In genomic region chr17:36988475-36988874, GRCm38 (mm10) we compare ENCODE assay signal across 11 mouse cellular contexts. TPM values are rescaled to one million over a fixed set of nuclear protein-coding genes. Genes with fewer than 3 reads are reported as not detected.
DNase-seq lines count a peak whose midpoint lies in the region; ATAC-seq and TF ChIP-seq lines count a peak whose summit lies in the region.
"Had no signal": no experiment of that assay in that cellular context is flagged by ENCODE, and none has a peak within 500 bp of the region (broad histone marks: within the 10 kb centered on the region; RNA-seq: fewer than 3 reads in every experiment).

No protein-coding gene starts in this region.

- peak overlapping the region; percentile 44 for H3K4me2 ChIP-seq in lung, embryonic 14.5 days
- H3K4me2 ChIP-seq in intestine, embryonic 15.5 days (replicated peaks) = peak overlapping the region; percentile 53
- peak overlapping the region; percentile 41 for H3K4me2 ChIP-seq in neural tube, embryonic 15.5 days

- H3K36me3 ChIP-seq in lung, embryonic 14.5 days (ENCODE audit: insufficient read depth) = no peaks in the 10 kb centered on the region
- no peaks in the 10 kb centered on the region for H3K36me3 ChIP-seq in forebrain, embryonic 10.5 days (replicated peaks)
- no peaks in the 10 kb centered on the region for H3K36me3 ChIP-seq in intestine, embryonic 15.5 days
- H3K36me3 ChIP-seq in neural tube, embryonic 15.5 days = no peaks in the 10 kb centered on the region

- H3K27me3 ChIP-seq in lung, embryonic 14.5 days (ENCODE audit: insufficient read depth, low read length) = peaks cover 13% of the 10 kb centered on the region; the same call in 1 of the 2 replicates
- H3K27me3 ChIP-seq in forebrain, embryonic 10.5 days (ENCODE audit: poor library complexity, severe bottlenecking) = peaks cover 39% of the 10 kb centered on the region
- H3K27me3 ChIP-seq in intestine, embryonic 15.5 days (replicated peaks) = peaks cover 11% of the 10 kb centered on the region
- H3K27me3 ChIP-seq in neural tube, embryonic 15.5 days (replicated peaks) = peaks cover 31% of the 10 kb centered on the region

- H3K27ac ChIP-seq in lung, embryonic 14.5 days (ENCODE audit: low read depth) = no peak overlapping the region
- H3K27ac ChIP-seq in forebrain, embryonic 10.5 days = no peak overlapping the region
- H3K27ac ChIP-seq in intestine, embryonic 15.5 days = no peak overlapping the region
- H3K27ac ChIP-seq in neural tube, embryonic 15.5 days (replicated peaks) = no peak overlapping the region
- H3K27ac ChIP-seq: gastrocnemius, adult 2 months; layer of hippocampus, adult 2 months; macrophage had no signal

- no peak overlapping the region for H3K4me3 ChIP-seq in lung, embryonic 14.5 days (ENCODE audit: low read depth, low read length)
- no peak overlapping the region for H3K4me3 ChIP-seq in lung, adult 2 months (replicated peaks; ENCODE audit: extremely low read depth, low read depth, low read length)
- peak overlapping the region; percentile 27 for H3K4me3 ChIP-seq in forebrain, embryonic 10.5 days
- H3K4me3 ChIP-seq in intestine, embryonic 15.5 days (replicated peaks) = peak overlapping the region; percentile 20
- peak overlapping the region; percentile 15; the same call in 1 of the 2 replicates for H3K4me3 ChIP-seq in neural tube, embryonic 15.5 days (replicated peaks)
- H3K4me3 ChIP-seq: gastrocnemius, adult 2 months; layer of hippocampus, adult 2 months had no signal

- no peak for TF ChIP-seq CTCF in lung, embryonic 14.5 days (IDR thresholded peaks at IDR 0.05; ENCODE audit: low read depth)
- TF ChIP-seq CTCF in lung, adult 2 months (IDR thresholded peaks at IDR 0.05; ENCODE audit: insufficient read depth, low read length) = no peak

- TF ChIP-seq POLR2A in lung, adult 2 months (IDR thresholded peaks at IDR 0.05; ENCODE audit: borderline replicate concordance, extremely low read depth, low read depth, low read length) = no peak

- H3K4me1 ChIP-seq in lung, embryonic 14.5 days (ENCODE audit: insufficient read depth) = no peaks in the 10 kb centered on the region
- no peaks in the 10 kb centered on the region for H3K4me1 ChIP-seq in lung, adult 2 months (ENCODE audit: control insufficient read depth, insufficient read depth, low read length)
- peaks cover 6% of the 10 kb centered on the region; the same call in 1 of the 2 replicates for H3K4me1 ChIP-seq in forebrain, embryonic 10.5 days
- 0 out of 2 replicates have a peak, but pooled peaks cover 5% of the 10 kb centered on the region for H3K4me1 ChIP-seq in intestine, embryonic 15.5 days (replicated peaks)
- no peaks in the 10 kb centered on the region for H3K4me1 ChIP-seq in neural tube, embryonic 15.5 days

- WGBS in lung, embryonic 14.5 days = 9% methylated on average over 24 of the region's 24 CpGs
- 11% methylated on average over 24 of the region's 24 CpGs for WGBS in lung, adult 2 months
- 5% methylated on average over 24 of the region's 24 CpGs for WGBS in forebrain, embryonic 10.5 days
- 4% methylated on average over 24 of the region's 24 CpGs for WGBS in intestine, embryonic 15.5 days
- WGBS in neural tube, embryonic 15.5 days = 11% methylated on average over 24 of the region's 24 CpGs

- no peak for DNase-seq in lung, embryonic 14.5 days
- DNase-seq in lung, adult 2 months = no peak
- no peak for DNase-seq in forebrain, embryonic 10.5 days (ENCODE audit: extremely low spot score, low spot score)
- DNase-seq in layer of hippocampus, postnatal 36 days = no peak
- no peak for DNase-seq in cerebellum, adult 11 months
- DNase-seq: gastrocnemius, adult 2 months had no signal

- no peaks in the 10 kb centered on the region for H3K9me3 ChIP-seq in lung, embryonic 14.5 days (ENCODE audit: low read depth, low read length)
- no peaks in the 10 kb centered on the region for H3K9me3 ChIP-seq in forebrain, embryonic 10.5 days
- no peaks in the 10 kb centered on the region for H3K9me3 ChIP-seq in intestine, embryonic 15.5 days
- no peaks in the 10 kb centered on the region for H3K9me3 ChIP-seq in neural tube, embryonic 15.5 days (replicated peaks)

- ATAC-seq in lung, embryonic 14.5 days (ENCODE audit: insufficient read depth) = 0 out of 2 replicates have a peak, but pooled peaks have one; percentile 35
- ATAC-seq in intestine, embryonic 15.5 days = peak; percentile 56; the same call in 1 of the 2 replicates
- peak; percentile 38 for ATAC-seq in neural tube, embryonic 15.5 days (ENCODE audit: low FRiP score)
- ATAC-seq: Patski had no signal

- no peak overlapping the region for H3K9ac ChIP-seq in lung, embryonic 14.5 days
- no peak overlapping the region for H3K9ac ChIP-seq in intestine, embryonic 15.5 days
- H3K9ac ChIP-seq in neural tube, embryonic 15.5 days (replicated peaks) = no peak overlapping the region

RNA-seq across cellular contexts. Expression of gene H2-M5, which starts 0.9 kb away (rescaled TPM):
- polyA plus RNA-seq in lung, embryonic 14.5 days (2014; fragmentation: Nextera tagmentation; extraction: Ambion mirVana) = 0.17 and 0.22 TPM in 2 replicates
- 0.58 and 1.2 TPM in 2 replicates for polyA plus RNA-seq in lung, adult 2 months (2012; rRNA removed)
- polyA plus RNA-seq in forebrain, embryonic 10.5 days (2016; fragmentation: Nextera tagmentation; extraction: Ambion mirVana) = 0.74 and 0.94 TPM in 2 replicates
- 0.24 and 0.28 TPM in 2 replicates for polyA plus RNA-seq in intestine, embryonic 15.5 days (2015; fragmentation: Nextera tagmentation; extraction: Ambion mirVana)
- polyA plus RNA-seq in neural tube, embryonic 15.5 days (2015; fragmentation: Nextera tagmentation; extraction: Ambion mirVana) = 2.5 and 2.7 TPM in 2 replicates
- 1 to 10 TPM in 1 of 2 experiments, under 1 TPM in 1; 1.00 to 1.1 TPM for total RNA-seq in layer of hippocampus, postnatal 36 days (2021)
- polyA plus RNA-seq: macrophage had no signal

RNA-seq across cellular contexts. Expression of gene 2410137M14Rik, which starts 7.4 kb away (rescaled TPM):
- polyA plus RNA-seq in lung, embryonic 14.5 days (2014; fragmentation: Nextera tagmentation; extraction: Ambion mirVana) = not detected in 2 replicates
- 0.14 and 0.18 TPM in 2 replicates for polyA plus RNA-seq in lung, adult 2 months (2012; rRNA removed)
- not detected in 2 replicates for polyA plus RNA-seq in forebrain, embryonic 10.5 days (2016; fragmentation: Nextera tagmentation; extraction: Ambion mirVana)
- not detected in 2 replicates for polyA plus RNA-seq in intestine, embryonic 15.5 days (2015; fragmentation: Nextera tagmentation; extraction: Ambion mirVana)
- polyA plus RNA-seq in neural tube, embryonic 15.5 days (2015; fragmentation: Nextera tagmentation; extraction: Ambion mirVana) = 0.27 TPM in 1 of 2 replicates, not detected in the other
- total RNA-seq in layer of hippocampus, postnatal 36 days (2021) = not detected
- total RNA-seq: layer of hippocampus, adult 2 months had no signal
- polyA plus RNA-seq: macrophage, Patski had no signal

RNA-seq across cellular contexts. Expression of gene Zfp57, which starts 12.5 kb away (rescaled TPM):
- polyA plus RNA-seq in lung, embryonic 14.5 days (2014; fragmentation: Nextera tagmentation; extraction: Ambion mirVana) = 77.5 and 80.7 TPM in 2 replicates
- polyA plus RNA-seq in lung, adult 2 months (2012; rRNA removed) = 12.8 and 21.6 TPM in 2 replicates
- polyA plus RNA-seq in forebrain, embryonic 10.5 days (2016; fragmentation: Nextera tagmentation; extraction: Ambion mirVana) = 78.5 and 81.0 TPM in 2 replicates
- polyA plus RNA-seq in intestine, embryonic 15.5 days (2015; fragmentation: Nextera tagmentation; extraction: Ambion mirVana) = 49.9 and 57.6 TPM in 2 replicates
- polyA plus RNA-seq in neural tube, embryonic 15.5 days (2015; fragmentation: Nextera tagmentation; extraction: Ambion mirVana) = 200 and 252 TPM in 2 replicates
- total RNA-seq in layer of hippocampus, postnatal 36 days (2021) = 10 to 100 TPM; 15.9 to 18.1 TPM
- polyA plus RNA-seq: macrophage had no signal

RNA-seq across cellular contexts. Expression of gene Znrd1as, which starts 30.1 kb away (rescaled TPM):
- polyA plus RNA-seq in lung, embryonic 14.5 days (2014; fragmentation: Nextera tagmentation; extraction: Ambion mirVana) = 5.1 and 6.9 TPM in 2 replicates
- polyA plus RNA-seq in lung, adult 2 months (2012; rRNA removed) = 1.1 and 1.4 TPM in 2 replicates
- 9.9 and 11.0 TPM in 2 replicates for polyA plus RNA-seq in forebrain, embryonic 10.5 days (2016; fragmentation: Nextera tagmentation; extraction: Ambion mirVana)
- polyA plus RNA-seq in intestine, embryonic 15.5 days (2015; fragmentation: Nextera tagmentation; extraction: Ambion mirVana) = 6.3 TPM in 2 replicates
- polyA plus RNA-seq in neural tube, embryonic 15.5 days (2015; fragmentation: Nextera tagmentation; extraction: Ambion mirVana) = 5.5 and 5.8 TPM in 2 replicates
- 1 to 10 TPM; 6.1 to 8.8 TPM for total RNA-seq in layer of hippocampus, postnatal 36 days (2021)

RNA-seq across cellular contexts. Expression of gene Znrd1, which starts 30.1 kb away (rescaled TPM):
- polyA plus RNA-seq in lung, embryonic 14.5 days (2014; fragmentation: Nextera tagmentation; extraction: Ambion mirVana) = 102 and 109 TPM in 2 replicates
- polyA plus RNA-seq in lung, adult 2 months (2012; rRNA removed) = 23.8 and 30.3 TPM in 2 replicates
- polyA plus RNA-seq in forebrain, embryonic 10.5 days (2016; fragmentation: Nextera tagmentation; extraction: Ambion mirVana) = 89.0 and 98.1 TPM in 2 replicates
- polyA plus RNA-seq in intestine, embryonic 15.5 days (2015; fragmentation: Nextera tagmentation; extraction: Ambion mirVana) = 69.5 and 76.3 TPM in 2 replicates
- 59.2 and 62.9 TPM in 2 replicates for polyA plus RNA-seq in neural tube, embryonic 15.5 days (2015; fragmentation: Nextera tagmentation; extraction: Ambion mirVana)
- 10 to 100 TPM; 37.6 to 41.3 TPM for total RNA-seq in layer of hippocampus, postnatal 36 days (2021)

Comparison
In these comparisons a context has a peak if more than half of its experiments do, and no peak if none do; other contexts are left out.
1. H3K4me3 ChIP-seq: peak in forebrain, embryonic 10.5 days (single experiment), intestine, embryonic 15.5 days (single experiment) and neural tube, embryonic 15.5 days (single experiment); none in lung, embryonic 14.5 days (single experiment) and lung, adult 2 months (single experiment).
2. Peak in every context shown above with its lines, with median percentiles within 50 percentile points of each other: ATAC-seq and H3K4me2 ChIP-seq.